Comparison of ENCODE assay signal across 21 mouse cellular contexts in genomic region chr17:43130870-43131264, GRCm38 (mm10).
DNase-seq lines count a peak whose midpoint lies in the region; ATAC-seq and TF ChIP-seq lines count a peak whose summit lies in the region.
"Had no signal": no experiment of that assay in that cellular context is flagged by ENCODE, and none has a peak within 500 bp of the region (broad histone marks: within the 10 kb centered on the region; RNA-seq: fewer than 3 reads in every experiment).

No protein-coding gene starts in this region.

- no peak overlapping the region for H3K27ac ChIP-seq in lung, embryonic 14.5 days (ENCODE audit: low read depth)
- H3K27ac ChIP-seq in stomach, embryonic 16.5 days (ENCODE audit: low read length) = peak overlapping the region; percentile 84
- H3K27ac ChIP-seq: forebrain, embryonic 15.5 days; heart, embryonic 13.5 days; hindbrain, embryonic 12.5 days; layer of hippocampus, adult 2 months; liver, embryonic 15.5 days; midbrain, embryonic 15.5 days had no signal

- 0 out of 2 replicates have a peak, but pooled peaks have one; percentile 10 for ATAC-seq in lung, embryonic 14.5 days (ENCODE audit: insufficient read depth)
- ATAC-seq in granulocyte monocyte progenitor cell, adult 5-6 weeks (replicated peaks; ENCODE audit: poor library complexity, severe bottlenecking) = 0 out of 2 replicates have a peak, but pooled peaks have one; percentile 28
- peak; percentile 51; the same call in 1 of the 2 replicates for ATAC-seq in stomach, embryonic 16.5 days (ENCODE audit: insufficient read depth, low FRiP score)
- ATAC-seq: CD4-positive, CD25-positive, alpha-beta regulatory T cell, adult 4 months; forebrain, embryonic 15.5 days; midbrain, embryonic 15.5 days had no signal

- no peaks in the 10 kb centered on the region for H3K9me3 ChIP-seq in lung, embryonic 14.5 days (ENCODE audit: low read depth, low read length)
- no peaks in the 10 kb centered on the region for H3K9me3 ChIP-seq in stomach, embryonic 16.5 days (replicated peaks; ENCODE audit: control insufficient read depth, low read length)
- H3K9me3 ChIP-seq: forebrain, embryonic 15.5 days; heart, embryonic 13.5 days; hindbrain, embryonic 12.5 days; liver, embryonic 15.5 days; midbrain, embryonic 15.5 days had no signal

- peak; percentile 46 for DNase-seq in heart, adult 11 months
- no peak for DNase-seq in heart, adult 18-20 months
- no peak for DNase-seq in lung, embryonic 14.5 days
- no peak for DNase-seq in lung, postnatal 10 days
- no peak for DNase-seq in right cerebral cortex, adult 18-20 months
- DNase-seq: adrenal gland, postnatal 36 days; cerebellum, adult 9-10 months; kidney, adult 18-20 months; kidney, postnatal 14 days; layer of hippocampus, postnatal 36 days; liver had no signal

- no peak for TF ChIP-seq CTCF in lung, embryonic 14.5 days (IDR thresholded peaks at IDR 0.05; ENCODE audit: low read depth)

- H3K27me3 ChIP-seq in lung, embryonic 14.5 days (ENCODE audit: insufficient read depth, low read length) = no peaks in the 10 kb centered on the region
- no peaks in the 10 kb centered on the region for H3K27me3 ChIP-seq in stomach, embryonic 16.5 days (ENCODE audit: control insufficient read depth, insufficient read depth, low read length)
- H3K27me3 ChIP-seq: forebrain, embryonic 15.5 days; heart, embryonic 13.5 days; hindbrain, embryonic 12.5 days; liver, embryonic 15.5 days; midbrain, embryonic 15.5 days had no signal

- no peaks in the 10 kb centered on the region for H3K36me3 ChIP-seq in lung, embryonic 14.5 days (ENCODE audit: insufficient read depth)
- no peaks in the 10 kb centered on the region for H3K36me3 ChIP-seq in stomach, embryonic 16.5 days (ENCODE audit: control insufficient read depth, insufficient read depth, low read length)
- H3K36me3 ChIP-seq: forebrain, embryonic 15.5 days; heart, embryonic 13.5 days; hindbrain, embryonic 12.5 days; liver, embryonic 15.5 days; midbrain, embryonic 15.5 days had no signal

- H3K4me2 ChIP-seq in lung, embryonic 14.5 days = no peak overlapping the region
- no peak overlapping the region for H3K4me2 ChIP-seq in stomach, embryonic 16.5 days (ENCODE audit: low read depth, low read length)
- H3K4me2 ChIP-seq: forebrain, embryonic 15.5 days; heart, embryonic 13.5 days; hindbrain, embryonic 12.5 days; liver, embryonic 15.5 days; midbrain, embryonic 15.5 days had no signal

- no peaks in the 10 kb centered on the region for H3K4me1 ChIP-seq in lung, embryonic 14.5 days (ENCODE audit: insufficient read depth)
- peaks cover 10% of the 10 kb centered on the region for H3K4me1 ChIP-seq in stomach, embryonic 16.5 days (ENCODE audit: control insufficient read depth, insufficient read depth, low read length)
- H3K4me1 ChIP-seq: forebrain, embryonic 15.5 days; heart, embryonic 13.5 days; hindbrain, embryonic 12.5 days; liver, embryonic 15.5 days; midbrain, embryonic 15.5 days had no signal

- no peak overlapping the region for H3K9ac ChIP-seq in lung, embryonic 14.5 days
- no peak overlapping the region for H3K9ac ChIP-seq in stomach, embryonic 16.5 days (ENCODE audit: low read length)
- H3K9ac ChIP-seq: forebrain, embryonic 15.5 days; heart, embryonic 13.5 days; hindbrain, embryonic 12.5 days; liver, embryonic 15.5 days; midbrain, embryonic 15.5 days had no signal

- no peak overlapping the region for H3K4me3 ChIP-seq in lung, embryonic 14.5 days (ENCODE audit: low read depth, low read length)
- H3K4me3 ChIP-seq in stomach, embryonic 16.5 days (replicated peaks; ENCODE audit: low read length) = no peak overlapping the region
- H3K4me3 ChIP-seq: forebrain, embryonic 15.5 days; heart, embryonic 13.5 days; hindbrain, embryonic 12.5 days; layer of hippocampus, adult 2 months; liver, embryonic 15.5 days; megakaryocyte, embryonic 14.5 days; midbrain, embryonic 15.5 days had no signal
